Mouse (Mus musculus): ENCODE results near the gene Ust. TPM values are rescaled to one million over a fixed set of nuclear protein-coding genes. Genes with fewer than 3 reads are reported as not detected.

The Ust gene
- total and polyA plus RNA-seq, 3 experiments: not detected

DNA sequence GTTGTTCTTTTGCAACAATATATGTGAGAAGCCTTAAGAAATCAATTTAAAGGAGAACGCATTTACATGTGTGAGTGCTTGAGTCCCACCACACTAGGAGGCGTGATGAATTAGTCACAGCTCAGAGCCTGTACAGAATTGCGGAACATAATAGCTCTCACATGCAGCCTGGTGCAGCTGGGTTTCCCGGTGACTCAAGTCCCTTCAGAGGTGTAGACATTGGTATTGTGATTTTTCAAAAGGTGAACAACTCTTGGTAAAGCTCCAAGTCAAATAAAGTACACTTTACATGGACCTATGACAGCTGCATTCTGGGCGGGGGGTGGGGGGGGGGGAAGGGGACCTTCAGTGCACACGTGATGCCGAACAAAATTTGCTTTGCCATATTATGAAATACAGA lies 344.4 kb downstream of the Ust start:
- Histone ChIP-seq H3K27me3 (replicated peaks) (no peaks in the 10 kb centered on the region), H3K27ac (ENCODE audit: insufficient read depth, low read depth) (no peak overlapping the region), H3K4me3 (replicated peaks in 1 of 3; ENCODE audit: low read depth in 2 of 3, low read length in 2 of 3, poor library complexity in 1 of 3) (no peak overlapping the region), H3K9ac (ENCODE audit: insufficient read depth, low read depth) (no peak overlapping the region), H3K9me3 (replicated peaks; ENCODE audit: low read length) (no peaks in the 10 kb centered on the region), H3K4me2 (ENCODE audit: insufficient read depth, low read depth, poor library complexity, severe bottlenecking) (no peak overlapping the region), H3K36me3 (replicated peaks in 1 of 2; ENCODE audit: control insufficient read depth in 1 of 2, insufficient read depth in 1 of 2, low read length in 1 of 2) (no peaks in the 10 kb centered on the region), H3K79me2 (replicated peaks; ENCODE audit: control insufficient read depth, extremely low read depth, insufficient read depth, poor library complexity, severe bottlenecking) (no peaks in the 10 kb centered on the region), H3K4me1 (ENCODE audit: control insufficient read depth in 1 of 2, insufficient read depth in 2 of 2) (no peaks in the 10 kb centered on the region)
- DNase-seq (ENCODE audit: extremely low read depth): no peak
- dilution Hi-C loops (cut with MboI; ENCODE audit: extremely low pct_ligation_motif_present, extremely low pct_unique_long_range_greater_than_20kb, low sequenced_read_pairs): no loop called here
- TF ChIP-seq HCFC1 (IDR thresholded peaks at IDR 0.05; ENCODE audit: low read depth, low read length): no peak
- TF ChIP-seq TBP (conservative IDR thresholded peaks at IDR 0.05; ENCODE audit: low read depth, low read length): no peak
- no peak for TF ChIP-seq POLR2A (IDR thresholded peaks at IDR 0.05; ENCODE audit: low read depth, low read length)
- no peak for TF ChIP-seq RCOR1 (conservative IDR thresholded peaks at IDR 0.05; ENCODE audit: low read depth, low read length)
- TF ChIP-seq SIN3A (IDR thresholded peaks at IDR 0.05; ENCODE audit: low read length): no peak
- in situ Hi-C loops (cut with MboI; ENCODE audit: low pct_ligation_motif_present, low pct_unique_long_range_greater_than_20kb, low sequenced_read_pairs): no loop called here

DNA sequence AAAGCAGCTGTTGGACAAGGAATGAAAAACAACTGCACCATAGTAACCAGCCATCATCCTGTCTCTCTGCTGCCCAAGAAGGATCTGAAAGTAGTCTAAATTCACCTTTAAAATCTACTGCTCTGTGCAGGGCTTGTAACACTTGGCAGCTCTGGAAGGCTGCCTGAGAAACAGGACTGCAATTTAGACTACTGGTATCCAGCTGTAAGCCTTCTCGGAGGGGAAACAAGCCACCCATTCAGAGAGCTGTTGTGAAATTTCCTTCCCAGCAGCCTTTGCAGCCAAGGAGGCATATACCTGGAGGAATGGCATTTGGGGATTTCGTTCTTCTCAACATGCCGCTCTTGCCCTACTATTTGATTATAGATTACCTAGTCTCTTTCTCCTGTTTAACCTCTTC lies 345.6 kb downstream of the Ust start:
- TF ChIP-seq CHD1 (IDR thresholded peaks at IDR 0.05; ENCODE audit: low read depth, low read length): no peak
- no peak for TF ChIP-seq PAX5 (IDR thresholded peaks at IDR 0.05; ENCODE audit: low read length)
- TF ChIP-seq TCF12 (IDR thresholded peaks at IDR 0.05; ENCODE audit: low read depth, low read length): no peak
- no peak for TF ChIP-seq EP300 (IDR thresholded peaks at IDR 0.05; ENCODE audit: low read length)
- TF ChIP-seq JUND (conservative IDR thresholded peaks at IDR 0.05; ENCODE audit: low read depth, low read length): no peak
- TF ChIP-seq CTCF (conservative IDR thresholded peaks at IDR 0.05 in 1 of 2, IDR thresholded peaks at IDR 0.05 in 1 of 2; ENCODE audit: low read depth in 2 of 2, low read length in 2 of 2): no peak
- TF ChIP-seq ZKSCAN1 (IDR thresholded peaks at IDR 0.05; ENCODE audit: borderline replicate concordance, low read depth, low read length): no peak
- Histone ChIP-seq H3K79me2 (replicated peaks; ENCODE audit: control insufficient read depth, extremely low read depth, insufficient read depth, poor library complexity, severe bottlenecking) (no peaks in the 10 kb centered on the region), H3K36me3 (replicated peaks in 1 of 2; ENCODE audit: control insufficient read depth in 1 of 2, insufficient read depth in 1 of 2, low read length in 1 of 2) (no peaks in the 10 kb centered on the region), H3K27me3 (replicated peaks) (no peaks in the 10 kb centered on the region), H3K9me3 (replicated peaks; ENCODE audit: low read length) (no peaks in the 10 kb centered on the region), H3K27ac (ENCODE audit: insufficient read depth, low read depth) (no peak overlapping the region), H3K4me1 (ENCODE audit: control insufficient read depth in 1 of 2, insufficient read depth in 2 of 2) (no peaks in the 10 kb centered on the region), H3K4me2 (ENCODE audit: insufficient read depth, low read depth, poor library complexity, severe bottlenecking) (no peak overlapping the region), H3K9ac (ENCODE audit: insufficient read depth, low read depth) (no peak overlapping the region), H3K4me3 (replicated peaks in 1 of 3; ENCODE audit: low read depth in 2 of 3, low read length in 2 of 3, poor library complexity in 1 of 3) (no peak overlapping the region)
- dilution Hi-C loops (cut with MboI; ENCODE audit: extremely low pct_ligation_motif_present, extremely low pct_unique_long_range_greater_than_20kb, low sequenced_read_pairs) (no loop called here), in situ Hi-C loops (cut with MboI; ENCODE audit: low pct_ligation_motif_present, low pct_unique_long_range_greater_than_20kb, low sequenced_read_pairs) (no loop called here)
- DNase-seq (ENCODE audit: extremely low read depth): no peak

GRCm38 (mm10) chr10:8171556-8171955 lies 347.1 kb downstream of the Ust start:
- no peak overlapping the region for H3K4me3 ChIP-seq (replicated peaks in 1 of 3; ENCODE audit: low read depth in 2 of 3, low read length in 2 of 3, poor library complexity in 1 of 3)
- H3K9ac ChIP-seq (ENCODE audit: insufficient read depth, low read depth): no peak overlapping the region
- dilution Hi-C loops (cut with MboI; ENCODE audit: extremely low pct_ligation_motif_present, extremely low pct_unique_long_range_greater_than_20kb, low sequenced_read_pairs): no loop called here
- in situ Hi-C loops (cut with MboI; ENCODE audit: low pct_ligation_motif_present, low pct_unique_long_range_greater_than_20kb, low sequenced_read_pairs): no loop called here
- no peaks in the 10 kb centered on the region for H3K9me3 ChIP-seq (replicated peaks; ENCODE audit: low read length)
- DNase-seq (ENCODE audit: extremely low read depth): no peak
- TF ChIP-seq MAZ (IDR thresholded peaks at IDR 0.05; ENCODE audit: low read depth, low read length) (no peak), TBP (conservative IDR thresholded peaks at IDR 0.05; ENCODE audit: low read depth, low read length) (no peak), HCFC1 (IDR thresholded peaks at IDR 0.05; ENCODE audit: low read depth, low read length) (no peak), USF2 (conservative IDR thresholded peaks at IDR 0.05; ENCODE audit: low read depth, low read length) (no peak), RCOR1 (conservative IDR thresholded peaks at IDR 0.05; ENCODE audit: low read depth, low read length) (no peak)
- no peak overlapping the region for H3K4me2 ChIP-seq (ENCODE audit: insufficient read depth, low read depth, poor library complexity, severe bottlenecking)
- H3K79me2 ChIP-seq (replicated peaks; ENCODE audit: control insufficient read depth, extremely low read depth, insufficient read depth, poor library complexity, severe bottlenecking): no peaks in the 10 kb centered on the region
- no peak overlapping the region for H3K27ac ChIP-seq (ENCODE audit: insufficient read depth, low read depth)
- no peaks in the 10 kb centered on the region for H3K4me1 ChIP-seq (ENCODE audit: control insufficient read depth in 1 of 2, insufficient read depth in 2 of 2)
- no peaks in the 10 kb centered on the region for H3K27me3 ChIP-seq (replicated peaks)
- H3K36me3 ChIP-seq (replicated peaks in 1 of 2; ENCODE audit: control insufficient read depth in 1 of 2, insufficient read depth in 1 of 2, low read length in 1 of 2): no peaks in the 10 kb centered on the region

All from CH12.LX (cell line).